Mouse (Mus musculus) midbrain, embryonic 10.5 days (tissue): ENCODE measurements around the gene Ddc. TPM values are rescaled to one million over a fixed set of nuclear protein-coding genes. Genes with fewer than 3 reads are reported as not detected.
A peak's percentile ranks its signal among the peaks of the same experiment; 100 is the strongest.

Experiments
- DNase-seq: peaks from one replicate; pipeline ENCODE4 v3.0.0-alpha.2; 2017; ENCODE audit warnings: low spot score
- H3K27ac ChIP-seq: fragments of 300-500 bp; sonication (generic); replicated peaks from 2 replicates; pipeline ENCODE4 v1.5.1; 2016; ENCODE audit warnings: mild to moderate bottlenecking
- H3K27me3 ChIP-seq: fragments of 300-500 bp; sonication (generic); 2 replicates; pipeline ENCODE4 v1.6.1; 2016; ENCODE audit warnings: low read depth, mild to moderate bottlenecking; ENCODE audit not compliant: poor library complexity, severe bottlenecking
- H3K36me3 ChIP-seq: fragments of 300-500 bp; sonication (generic); 2 replicates; pipeline ENCODE4 v1.6.1; 2016; ENCODE audit warnings: mild to moderate bottlenecking, moderate library complexity
- H3K4me1 ChIP-seq: fragments of 300-500 bp; sonication (generic); 2 replicates; pipeline ENCODE4 v1.6.1; 2016
- H3K4me3 ChIP-seq: fragments of 300-500 bp; sonication (generic); 2 replicates; pipeline ENCODE4 v1.5.1; 2016; ENCODE audit warnings: mild to moderate bottlenecking, moderate library complexity
- H3K9me3 ChIP-seq: fragments of 300-500 bp; sonication (generic); replicated peaks from 2 replicates; pipeline ENCODE4 v1.6.1; 2016; ENCODE audit warnings: mild to moderate bottlenecking
- WGBS: fragments of 180-500 bp; shearing (Covaris S2); methylation state at CpG from one replicate; pipeline ENCODE4 v1.1.7; 2016; 5-methylcytosine and 5-hydroxymethylcytosine counted together
- polyA plus RNA-seq: library from polyadenylated mRNA; unstranded; fragments of >200 nt; fragmentation: Nextera tagmentation; extraction: Ambion mirVana; gene quantifications from 2 replicates; pipeline ENCODE4 v1.2.1, GENCODE M21; 2016

Ddc gene
- polyA plus RNA-seq, 1 experiment from 2014 or later = 13.6 TPM

DNA sequence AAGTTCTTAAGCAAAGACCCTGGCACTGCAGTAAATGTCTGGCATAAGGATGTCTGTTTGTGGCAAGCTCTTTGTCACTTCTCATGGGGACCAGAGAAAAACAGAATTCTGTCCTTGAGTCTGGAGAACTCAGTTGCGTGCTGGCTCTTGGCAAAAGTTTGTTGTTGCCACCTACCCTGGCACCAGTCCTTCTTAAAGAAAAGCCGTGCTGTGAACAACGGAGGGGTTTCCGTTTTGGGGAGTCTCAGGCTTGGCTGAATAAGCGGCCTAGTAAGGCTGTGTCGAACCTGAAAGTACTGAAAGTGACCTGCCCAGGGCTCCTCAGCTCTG, 65.2 kb downstream of the Ddc start:
- H3K4me3 ChIP-seq = no peak overlapping the region
- peak overlapping the region; percentile 84 for H3K27ac ChIP-seq
- peaks cover 80% of the 10 kb centered on the region for H3K4me1 ChIP-seq
- 33% methylated on average over 6 of the region's 6 CpGs for WGBS
- no peak for DNase-seq
- H3K27me3 ChIP-seq = no peaks in the 10 kb centered on the region; the same call in none of the 2 replicates
- no peaks in the 10 kb centered on the region for H3K36me3 ChIP-seq
- H3K9me3 ChIP-seq = no peaks in the 10 kb centered on the region

GRCm38 (mm10) chr11:11831940-11832754, 65.8 kb downstream of the Ddc start:
- Histone ChIP-seq H3K27ac (peak overlapping the region; percentile 84), H3K9me3 (no peaks in the 10 kb centered on the region), H3K4me3 (no peak overlapping the region), H3K36me3 (no peaks in the 10 kb centered on the region), H3K4me1 (peaks cover 84% of the 10 kb centered on the region), H3K27me3 (no peaks in the 10 kb centered on the region; the same call in none of the 2 replicates)
- DNase-seq = peak; percentile 48
- 4% methylated on average over 6 of the region's 6 CpGs for WGBS

- DNase-seq = no peak
- H3K9me3 ChIP-seq = no peaks in the 10 kb centered on the region
- no peak overlapping the region for H3K4me3 ChIP-seq
- WGBS = 7% methylated on average over 6 of the region's 6 CpGs
- H3K36me3 ChIP-seq = no peaks in the 10 kb centered on the region
- H3K27me3 ChIP-seq = no peaks in the 10 kb centered on the region; the same call in none of the 2 replicates
- peak overlapping the region; percentile 84 for H3K27ac ChIP-seq
- peaks cover 80% of the 10 kb centered on the region for H3K4me1 ChIP-seq
These were observed 66.4 kb downstream of the Ddc start for GRCm38 (mm10) chr11:11831526-11831925.

GRCm38 (mm10) chr11:11830884-11831495, 67.0 kb downstream of the Ddc start:
- H3K36me3 ChIP-seq = no peaks in the 10 kb centered on the region
- peaks cover 79% of the 10 kb centered on the region for H3K4me1 ChIP-seq
- no peaks in the 10 kb centered on the region; the same call in none of the 2 replicates for H3K27me3 ChIP-seq
- H3K27ac ChIP-seq = peak overlapping the region; percentile 83
- 41% methylated on average over 12 of the region's 12 CpGs for WGBS
- no peaks in the 10 kb centered on the region for H3K9me3 ChIP-seq
- DNase-seq = no peak
- H3K4me3 ChIP-seq = no peak overlapping the region

GRCm38 (mm10) chr11:11829161-11830000, 68.6 kb downstream of the Ddc start:
- no peaks in the 10 kb centered on the region for H3K9me3 ChIP-seq
- H3K4me3 ChIP-seq = no peak overlapping the region
- WGBS = 17% methylated on average over 11 of the region's 11 CpGs
- peak overlapping the region; percentile 83 for H3K27ac ChIP-seq
- no peaks in the 10 kb centered on the region; the same call in none of the 2 replicates for H3K27me3 ChIP-seq
- peak; percentile 58 for DNase-seq
- H3K4me1 ChIP-seq = peaks cover 85% of the 10 kb centered on the region
- H3K36me3 ChIP-seq = no peaks in the 10 kb centered on the region

- Histone ChIP-seq H3K4me1 (peaks cover 91% of the 10 kb centered on the region), H3K27me3 (no peaks in the 10 kb centered on the region; the same call in none of the 2 replicates), H3K27ac (peak overlapping the region; percentile 83), H3K4me3 (no peak overlapping the region), H3K9me3 (no peaks in the 10 kb centered on the region), H3K36me3 (no peaks in the 10 kb centered on the region)
- 30% methylated on average over 6 of the region's 6 CpGs for WGBS
- peak; percentile 44 for DNase-seq
These were observed 69.2 kb downstream of the Ddc start for GRCm38 (mm10) chr11:11828761-11829160.

DNA sequence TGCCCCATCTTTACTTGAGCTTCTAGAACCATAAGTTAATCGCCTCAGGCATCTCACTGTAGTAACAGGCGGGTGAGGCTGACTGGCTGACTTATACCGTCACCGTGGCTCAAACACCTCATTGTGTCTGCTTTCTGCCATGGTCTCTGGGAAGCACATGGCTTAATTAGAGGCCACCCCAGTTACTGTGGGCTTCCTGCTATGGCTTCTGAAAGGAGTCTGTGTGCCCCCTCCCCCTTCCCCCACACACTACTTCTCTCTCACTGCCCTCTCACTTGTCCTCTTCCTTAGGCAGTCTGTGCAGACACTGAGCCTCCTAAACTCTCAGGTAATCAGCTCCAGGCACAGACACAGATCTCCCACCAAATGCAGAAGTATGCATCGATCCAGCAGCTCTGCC, 69.7 kb downstream of the Ddc start:
- H3K4me1 ChIP-seq = peaks cover 93% of the 10 kb centered on the region
- no peaks in the 10 kb centered on the region for H3K36me3 ChIP-seq
- DNase-seq = peak; percentile 47

DNA sequence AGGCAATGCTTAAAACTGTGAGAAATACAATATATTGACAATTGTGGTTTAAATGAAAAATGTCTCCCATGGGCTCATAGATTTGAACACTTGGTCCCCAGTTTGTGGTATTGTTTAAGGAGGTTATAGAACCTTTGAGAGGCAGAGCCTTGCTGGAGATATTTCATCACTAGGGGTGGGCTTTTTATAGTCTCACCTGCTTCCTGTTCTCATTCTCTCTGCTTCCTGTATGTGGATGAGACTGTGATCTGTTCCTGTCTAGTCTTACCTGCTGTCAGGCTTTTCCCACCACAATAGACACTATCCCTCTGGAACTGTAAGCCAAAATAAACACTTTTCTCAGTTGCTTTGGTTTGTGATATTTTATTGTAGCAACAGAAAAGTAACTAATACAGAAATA, 71.5 kb downstream of the Ddc start:
- Histone ChIP-seq H3K9me3 (no peaks in the 10 kb centered on the region), H3K4me1 (peaks cover 93% of the 10 kb centered on the region), H3K4me3 (no peak overlapping the region), H3K36me3 (no peaks in the 10 kb centered on the region), H3K27ac (no peak overlapping the region), H3K27me3 (no peaks in the 10 kb centered on the region; the same call in none of the 2 replicates)
- no peak for DNase-seq

More for the DNA sequence above, 69.7 kb downstream of the Ddc start:
- WGBS = 32% methylated on average over 5 of the region's 5 CpGs
- Histone ChIP-seq H3K4me3 (no peak overlapping the region), H3K9me3 (no peaks in the 10 kb centered on the region), H3K27me3 (no peaks in the 10 kb centered on the region; the same call in none of the 2 replicates), H3K27ac (peak overlapping the region; percentile 83)

GRCm38 (mm10) chr11:11825670-11826069, 72.3 kb downstream of the Ddc start:
- H3K9me3 ChIP-seq = no peaks in the 10 kb centered on the region
- no peak for DNase-seq
- no peaks in the 10 kb centered on the region for H3K36me3 ChIP-seq
- H3K4me1 ChIP-seq = peaks cover 93% of the 10 kb centered on the region
- H3K27ac ChIP-seq = peak overlapping the region; percentile 94
- no peak overlapping the region for H3K4me3 ChIP-seq
- H3K27me3 ChIP-seq = no peaks in the 10 kb centered on the region; the same call in none of the 2 replicates
- 89% methylated on average over 6 of the region's 6 CpGs for WGBS

- WGBS = 51% methylated on average over 3 of the region's 3 CpGs
- no peak for DNase-seq
- Histone ChIP-seq H3K27ac (peak overlapping the region; percentile 94), H3K4me1 (peaks cover 91% of the 10 kb centered on the region), H3K36me3 (no peaks in the 10 kb centered on the region), H3K4me3 (no peak overlapping the region), H3K9me3 (no peaks in the 10 kb centered on the region), H3K27me3 (no peaks in the 10 kb centered on the region; the same call in none of the 2 replicates)
These were observed 72.8 kb downstream of the Ddc start for GRCm38 (mm10) chr11:11824970-11825635.

- H3K4me3 ChIP-seq = no peak overlapping the region
- 23% methylated on average over 12 of the region's 12 CpGs for WGBS
- peak; percentile 48 for DNase-seq
- H3K36me3 ChIP-seq = no peaks in the 10 kb centered on the region
- H3K27ac ChIP-seq = peak overlapping the region; percentile 94
- no peaks in the 10 kb centered on the region for H3K9me3 ChIP-seq
- no peaks in the 10 kb centered on the region; the same call in none of the 2 replicates for H3K27me3 ChIP-seq
- peaks cover 83% of the 10 kb centered on the region for H3K4me1 ChIP-seq
These were observed 73.7 kb downstream of the Ddc start for GRCm38 (mm10) chr11:11823980-11824911.
